In the genomic region with DNA sequence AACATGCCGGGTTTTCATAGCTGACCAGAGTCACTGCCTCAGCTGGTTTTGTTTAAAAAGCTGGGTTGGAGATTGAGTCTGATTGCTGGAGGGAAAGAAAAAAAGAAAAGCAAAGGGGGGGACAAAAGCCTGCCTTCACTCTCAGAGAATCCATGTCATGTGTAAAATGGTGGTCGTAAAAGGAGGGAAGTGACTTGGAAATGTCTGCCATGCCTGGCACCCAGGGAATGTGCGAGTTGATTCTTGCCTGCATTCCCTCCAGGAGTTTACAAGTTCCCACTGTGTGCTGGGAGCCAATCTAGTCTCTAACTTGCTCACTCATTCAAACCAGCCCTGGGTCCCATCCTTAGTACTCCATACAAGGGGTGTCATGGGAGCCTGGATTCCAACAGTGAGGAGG, we compare ENCODE assay signal across 20 mouse cellular contexts.
DNase-seq lines count a peak whose midpoint lies in the region; ATAC-seq and TF ChIP-seq lines count a peak whose summit lies in the region.
"Had no signal": no experiment of that assay in that cellular context is flagged by ENCODE, and none has a peak within 500 bp of the region (broad histone marks: within the 10 kb centered on the region; RNA-seq: fewer than 3 reads in every experiment).

No protein-coding gene starts in this region.

- no peak for TF ChIP-seq CTCF in intestine, postnatal 0 days (IDR thresholded peaks at IDR 0.05; ENCODE audit: low read depth)

- no peak overlapping the region for H3K9ac ChIP-seq in intestine, embryonic 14.5 days (ENCODE audit: low read length)
- no peak overlapping the region for H3K9ac ChIP-seq in intestine, postnatal 0 days (ENCODE audit: low read depth, low read length)
- H3K9ac ChIP-seq in intestine, embryonic 15.5 days: no peak overlapping the region
- no peak overlapping the region for H3K9ac ChIP-seq in limb, embryonic 15.5 days
- no peak overlapping the region for H3K9ac ChIP-seq in kidney, embryonic 16.5 days (replicated peaks; ENCODE audit: low read length)
- H3K9ac ChIP-seq: hindbrain, embryonic 12.5 days; liver, embryonic 13.5 days; midbrain, embryonic 12.5 days; neural tube, embryonic 12.5 days had no signal

- H3K36me3 ChIP-seq in intestine, embryonic 14.5 days (ENCODE audit: control insufficient read depth, insufficient read depth, low read length): no peaks in the 10 kb centered on the region
- H3K36me3 ChIP-seq in intestine, postnatal 0 days (ENCODE audit: control insufficient read depth, insufficient read depth): no peaks in the 10 kb centered on the region
- H3K36me3 ChIP-seq in intestine, embryonic 15.5 days: no peaks in the 10 kb centered on the region
- no peaks in the 10 kb centered on the region for H3K36me3 ChIP-seq in limb, embryonic 15.5 days
- no peaks in the 10 kb centered on the region for H3K36me3 ChIP-seq in kidney, embryonic 16.5 days (ENCODE audit: insufficient read depth, low read length)
- H3K36me3 ChIP-seq: hindbrain, embryonic 12.5 days; liver, embryonic 13.5 days; midbrain, embryonic 12.5 days; neural tube, embryonic 12.5 days had no signal

- peak overlapping the region; percentile 80 for H3K27ac ChIP-seq in intestine, embryonic 14.5 days (ENCODE audit: low read depth)
- H3K27ac ChIP-seq in intestine, postnatal 0 days (ENCODE audit: low read depth, low read length): no peak overlapping the region
- peak overlapping the region; percentile 64 for H3K27ac ChIP-seq in intestine, embryonic 15.5 days
- 0 out of 2 replicates have a peak overlapping the region, but pooled peaks have one; percentile 38 for H3K27ac ChIP-seq in limb, embryonic 15.5 days
- H3K27ac ChIP-seq in kidney, embryonic 16.5 days (ENCODE audit: low read length): no peak overlapping the region
- H3K27ac ChIP-seq: hindbrain, embryonic 12.5 days; liver, embryonic 13.5 days; midbrain, embryonic 12.5 days; neural tube, embryonic 12.5 days had no signal

- ATAC-seq in intestine, embryonic 14.5 days (replicated peaks; ENCODE audit: low FRiP score, low TSS enrichment, low read depth): no peak
- ATAC-seq in intestine, postnatal 0 days: no peak
- no peak for ATAC-seq in intestine, embryonic 15.5 days
- no peak for ATAC-seq in limb, embryonic 15.5 days (ENCODE audit: insufficient number of reproducible peaks, low FRiP score, low TSS enrichment, low read depth)
- ATAC-seq in kidney, embryonic 16.5 days (ENCODE audit: low FRiP score, low TSS enrichment): no peak
- ATAC-seq: CD4-positive, CD25-positive, alpha-beta regulatory T cell, adult 4 months; Patski had no signal

- no peaks in the 10 kb centered on the region for H3K9me3 ChIP-seq in intestine, embryonic 14.5 days (ENCODE audit: control insufficient read depth, low read length)
- no peaks in the 10 kb centered on the region for H3K9me3 ChIP-seq in intestine, postnatal 0 days (ENCODE audit: control insufficient read depth)
- no peaks in the 10 kb centered on the region for H3K9me3 ChIP-seq in intestine, embryonic 15.5 days
- no peaks in the 10 kb centered on the region for H3K9me3 ChIP-seq in limb, embryonic 15.5 days
- no peaks in the 10 kb centered on the region for H3K9me3 ChIP-seq in kidney, embryonic 16.5 days (ENCODE audit: low read length)
- H3K9me3 ChIP-seq: hindbrain, embryonic 12.5 days; liver, embryonic 13.5 days; midbrain, embryonic 12.5 days; neural tube, embryonic 12.5 days had no signal

- H3K27me3 ChIP-seq in intestine, embryonic 14.5 days (replicated peaks; ENCODE audit: control insufficient read depth, insufficient read depth, low read length): no peaks in the 10 kb centered on the region
- no peaks in the 10 kb centered on the region for H3K27me3 ChIP-seq in intestine, postnatal 0 days (replicated peaks; ENCODE audit: control insufficient read depth, insufficient read depth, low read length)
- no peaks in the 10 kb centered on the region for H3K27me3 ChIP-seq in intestine, embryonic 15.5 days (replicated peaks)
- no peaks in the 10 kb centered on the region for H3K27me3 ChIP-seq in limb, embryonic 15.5 days
- H3K27me3 ChIP-seq in kidney, embryonic 16.5 days (ENCODE audit: insufficient read depth, low read length): no peaks in the 10 kb centered on the region
- H3K27me3 ChIP-seq: hindbrain, embryonic 12.5 days; midbrain, embryonic 12.5 days; neural tube, embryonic 12.5 days had no signal

- peaks cover 45% of the 10 kb centered on the region for H3K4me1 ChIP-seq in intestine, embryonic 14.5 days (replicated peaks; ENCODE audit: control insufficient read depth, insufficient read depth, low read length)
- H3K4me1 ChIP-seq in intestine, postnatal 0 days (replicated peaks; ENCODE audit: control insufficient read depth, insufficient read depth, low read length): no peaks in the 10 kb centered on the region
- peaks cover 16% of the 10 kb centered on the region for H3K4me1 ChIP-seq in intestine, embryonic 15.5 days (replicated peaks)
- peaks cover 54% of the 10 kb centered on the region for H3K4me1 ChIP-seq in limb, embryonic 15.5 days
- peaks cover 11% of the 10 kb centered on the region for H3K4me1 ChIP-seq in kidney, embryonic 16.5 days (ENCODE audit: insufficient read depth, low read length)
- H3K4me1 ChIP-seq: liver, embryonic 13.5 days; midbrain, embryonic 12.5 days had no signal

- DNase-seq in cerebellum, adult 9-10 months: peak; percentile 14
- DNase-seq in cerebellum, postnatal 10 days: no peak
- DNase-seq in intestine, embryonic 14.5 days (ENCODE audit: low spot score): no peak
- DNase-seq in thymus, postnatal 36 days: no peak
- DNase-seq: adrenal gland, adult 8-10 months; cerebellum, postnatal 25 days; gastrocnemius, postnatal 25 days; heart, postnatal 10 days; liver, embryonic 13.5 days; spleen, adult 18-20 months had no signal

- no peak overlapping the region for H3K4me3 ChIP-seq in intestine, embryonic 14.5 days (ENCODE audit: low read depth, low read length)
- H3K4me3 ChIP-seq in intestine, postnatal 0 days (ENCODE audit: low read depth, low read length): no peak overlapping the region
- no peak overlapping the region for H3K4me3 ChIP-seq in intestine, embryonic 15.5 days (replicated peaks)
- H3K4me3 ChIP-seq in limb, embryonic 15.5 days: no peak overlapping the region
- no peak overlapping the region for H3K4me3 ChIP-seq in kidney, embryonic 16.5 days (ENCODE audit: low read length)
- H3K4me3 ChIP-seq: hindbrain, embryonic 12.5 days; liver, embryonic 13.5 days; midbrain, embryonic 12.5 days; neural tube, embryonic 12.5 days had no signal

- H3K4me2 ChIP-seq in intestine, embryonic 14.5 days (ENCODE audit: low read length): no peak overlapping the region
- no peak overlapping the region for H3K4me2 ChIP-seq in intestine, postnatal 0 days (replicated peaks; ENCODE audit: low read depth)
- H3K4me2 ChIP-seq in intestine, embryonic 15.5 days (replicated peaks): no peak overlapping the region
- H3K4me2 ChIP-seq in limb, embryonic 15.5 days: 0 out of 2 replicates have a peak overlapping the region, but pooled peaks have one; percentile 27
- H3K4me2 ChIP-seq in kidney, embryonic 16.5 days (replicated peaks; ENCODE audit: low read depth, low read length): no peak overlapping the region
- H3K4me2 ChIP-seq: heart, embryonic 11.5 days; hindbrain, embryonic 12.5 days; liver, embryonic 13.5 days; midbrain, embryonic 12.5 days; neural tube, embryonic 12.5 days had no signal

- 31% methylated on average over 3 of the region's 3 CpGs for WGBS in intestine, embryonic 14.5 days
- WGBS in intestine, postnatal 0 days: 56% methylated on average over 3 of the region's 3 CpGs
- 40% methylated on average over 3 of the region's 3 CpGs for WGBS in intestine, embryonic 15.5 days
- WGBS in limb, embryonic 15.5 days: 23% methylated on average over 3 of the region's 3 CpGs
- 69% methylated on average over 3 of the region's 3 CpGs for WGBS in kidney, embryonic 16.5 days

Comparison
In these comparisons a context has a peak if more than half of its experiments do, and no peak if none do; other contexts are left out.
1. H3K27ac ChIP-seq: peak in intestine, embryonic 14.5 days (single experiment), intestine, embryonic 15.5 days (single experiment) and limb, embryonic 15.5 days (single experiment); none in intestine, postnatal 0 days (single experiment) and kidney, embryonic 16.5 days (single experiment).